Mouse (Mus musculus) intestine, postnatal 0 days (tissue): Measurements from ENCODE around the gene Wdr31. TPM values are rescaled to one million over a fixed set of nuclear protein-coding genes. Genes with fewer than 3 reads are reported as not detected.

ENCODE experiments used
- ATAC-seq: fragments of 200-750 bp; cut with Nextera tagmentation; 2 replicates; pipeline ENCODE4 v1.8.0; 2017; ENCODE audit warnings: mild to moderate bottlenecking, moderate TSS enrichment, moderate library complexity
- H3K27ac ChIP-seq: fragments of 300-500 bp; sonication (generic); 2 replicates; pipeline ENCODE4 v1.5.1; 2014; ENCODE audit warnings: mild to moderate bottlenecking, low read depth, low read length, moderate library complexity
- H3K27me3 ChIP-seq: fragments of 300-500 bp; sonication (generic); replicated peaks from 2 replicates; pipeline ENCODE4 v1.6.1; 2014; ENCODE audit warnings: low read length, mixed read lengths; ENCODE audit not compliant: control insufficient read depth, insufficient read depth
- H3K36me3 ChIP-seq: fragments of 300-500 bp; sonication (generic); 2 replicates; pipeline ENCODE4 v1.6.1; 2014; ENCODE audit warnings: mild to moderate bottlenecking, moderate library complexity; ENCODE audit not compliant: control insufficient read depth, insufficient read depth
- H3K4me1 ChIP-seq: fragments of 300-500 bp; sonication (generic); replicated peaks from 2 replicates; pipeline ENCODE4 v1.6.1; 2014; ENCODE audit warnings: antibody characterized with exemption, low read length, mixed read lengths; ENCODE audit not compliant: control insufficient read depth, insufficient read depth
- H3K4me2 ChIP-seq: fragments of 300-500 bp; sonication (generic); replicated peaks from 2 replicates; pipeline ENCODE4 v1.6.1; 2014; ENCODE audit warnings: low read depth, mild to moderate bottlenecking, moderate library complexity
- H3K4me3 ChIP-seq: fragments of 300-500 bp; sonication (generic); 2 replicates; pipeline ENCODE4 v1.5.1; 2014; ENCODE audit warnings: low read depth, low read length
- H3K9ac ChIP-seq: fragments of 300-500 bp; sonication (generic); 2 replicates; pipeline ENCODE4 v1.6.1; 2014; ENCODE audit warnings: mild to moderate bottlenecking, low read depth, low read length
- H3K9me3 ChIP-seq: fragments of 300-500 bp; sonication (generic); 2 replicates; pipeline ENCODE4 v1.6.1; 2016; ENCODE audit warnings: mixed run types; ENCODE audit not compliant: control insufficient read depth
- CTCF ChIP-seq: sonication (generic); IDR thresholded peaks from 2 replicates; pipeline ENCODE4 v1.5.1; 2016; ENCODE audit warnings: low read depth, mild to moderate bottlenecking, control low read depth, antibody characterized with exemption, moderate library complexity
- WGBS: fragments of 180-500 bp; shearing (Covaris S2); extraction: QIAGEN DNeasy Blood & Tissue Kit; methylation state at CpG from one replicate; pipeline ENCODE4 v1.1.7; 2014; 5-methylcytosine and 5-hydroxymethylcytosine counted together
- polyA plus RNA-seq: library from polyadenylated mRNA; unstranded; fragments of >200 nt; fragmentation: Nextera tagmentation; extraction: Ambion mirVana; gene quantifications from 2 replicates; pipeline ENCODE4 v1.2.1, GENCODE M21; 2015

Wdr31 gene
- 1.6 and 1.8 TPM in 2 replicates for polyA plus RNA-seq

- Histone ChIP-seq H3K36me3 (no peaks in the 10 kb centered on the region), H3K9ac (peak within 1 kb of the TSS; percentile 45; the same call in 1 of the 2 replicates), H3K9me3 (no peaks in the 10 kb centered on the region), H3K27me3 (no peaks in the 10 kb centered on the region), H3K27ac (no peak within 1 kb of the TSS), H3K4me3 (peak within 1 kb of the TSS; percentile 60), H3K4me2 (peak within 1 kb of the TSS; percentile 95), H3K4me1 (0 out of 2 replicates have a peak, but pooled peaks cover 2% of the 10 kb centered on the region)
- ATAC-seq, result peak; percentile 84
- 1% methylated on average over 30 of the region's 30 CpGs for WGBS
- no peak for TF ChIP-seq CTCF
Measured at GRCm38 (mm10) chr4:62470598-62471051, at the start of gene Wdr31. Wdr31 (minus strand) TSS chr4:62470896.

DNA sequence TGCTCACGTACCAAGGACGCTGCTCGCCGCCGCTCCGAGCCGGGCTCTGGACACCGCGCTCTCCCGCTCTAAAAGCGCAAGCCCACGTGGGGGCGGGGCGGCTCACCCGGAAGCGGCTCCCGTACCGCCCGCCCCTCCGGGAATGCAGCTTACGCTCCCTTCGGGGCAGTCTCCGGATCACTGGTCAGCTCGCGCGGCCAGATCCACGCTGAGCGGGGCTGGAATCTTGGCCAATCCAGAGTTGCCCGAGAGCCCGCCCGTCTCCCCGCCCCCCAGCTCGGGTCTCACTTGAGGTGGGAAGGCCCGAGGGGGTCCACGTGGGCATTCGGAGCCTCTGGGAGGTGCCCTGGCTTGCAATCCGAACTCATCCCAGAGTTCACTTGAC, 49.1 kb upstream of the Wdr31 start, which contains the start of gene Alad:
Alad (minus strand) TSS at position 70 of the 385 bp plus-strand sequence.
- TF ChIP-seq CTCF, result 0 out of 2 replicates have a peak, but pooled peaks have one; percentile 3
- Histone ChIP-seq H3K4me3 (peak within 1 kb of the TSS; percentile 74), H3K9me3 (no peaks in the 10 kb centered on the region), H3K4me1 (peaks cover 11% of the 10 kb centered on the region), H3K4me2 (peak within 1 kb of the TSS; percentile 89), H3K36me3 (no peaks in the 10 kb centered on the region; the same call in 1 of the 2 replicates), H3K9ac (peak within 1 kb of the TSS; percentile 81), H3K27me3 (no peaks in the 10 kb centered on the region), H3K27ac (peak within 1 kb of the TSS; percentile 82)
- 1% methylated on average over 37 of the region's 37 CpGs for WGBS
- ATAC-seq, result peak; percentile 77

GRCm38 (mm10) chr4:62519122-62519848, 48.6 kb upstream of the Wdr31 start:
- peak; percentile 39 for ATAC-seq
- no peak for TF ChIP-seq CTCF
- Histone ChIP-seq H3K36me3 (no peaks in the 10 kb centered on the region; the same call in 1 of the 2 replicates), H3K27ac (peak overlapping the region; percentile 82), H3K4me2 (peak overlapping the region; percentile 89), H3K27me3 (no peaks in the 10 kb centered on the region), H3K4me3 (peak overlapping the region; percentile 74), H3K9me3 (no peaks in the 10 kb centered on the region), H3K9ac (peak overlapping the region; percentile 81), H3K4me1 (peaks cover 11% of the 10 kb centered on the region)
- WGBS, result 2% methylated on average over 26 of the region's 26 CpGs

- peaks cover 7% of the 10 kb centered on the region; the same call in 1 of the 2 replicates for H3K36me3 ChIP-seq
- H3K27me3 ChIP-seq, result no peaks in the 10 kb centered on the region
- H3K4me3 ChIP-seq, result peak overlapping the region; percentile 74
- peak; percentile 26 for ATAC-seq
- peak overlapping the region; percentile 81 for H3K9ac ChIP-seq
- H3K9me3 ChIP-seq, result no peaks in the 10 kb centered on the region
- peak; percentile 27; the same call in 1 of the 2 replicates for TF ChIP-seq CTCF
- 22% methylated on average over 13 of the region's 13 CpGs for WGBS
- H3K4me2 ChIP-seq, result peak overlapping the region; percentile 89
- peaks cover 11% of the 10 kb centered on the region for H3K4me1 ChIP-seq
- peak overlapping the region; percentile 82 for H3K27ac ChIP-seq
Measured at GRCm38 (mm10) chr4:62518416-62519121, 47.9 kb upstream of the Wdr31 start.

- peaks cover 15% of the 10 kb centered on the region for H3K36me3 ChIP-seq
- H3K4me1 ChIP-seq, result peaks cover 11% of the 10 kb centered on the region
- ATAC-seq, result no peak
- H3K27ac ChIP-seq, result peak overlapping the region; percentile 82
- peak overlapping the region; percentile 89 for H3K4me2 ChIP-seq
- peak overlapping the region; percentile 74 for H3K4me3 ChIP-seq
- no peaks in the 10 kb centered on the region for H3K9me3 ChIP-seq
- no peak for TF ChIP-seq CTCF
- H3K27me3 ChIP-seq, result no peaks in the 10 kb centered on the region
- peak overlapping the region; percentile 81; the same call in 1 of the 2 replicates for H3K9ac ChIP-seq
- 43% methylated on average over 10 of the region's 10 CpGs for WGBS
Measured at GRCm38 (mm10) chr4:62517538-62518415, 47.1 kb upstream of the Wdr31 start.
